Mouse (Mus musculus) kidney, adult 11 months (tissue): Measurements from ENCODE around the gene Izumo4.

ENCODE experiments used
- DNase-seq: peaks from one replicate; pipeline ENCODE4 v3.0.0; 2022

Izumo4 gene

GRCm38 (mm10) chr10:80701721-80702535 is at the start of gene Izumo4, which contains the start of gene Mob3a:
TSS of gene Izumo4 (plus strand) at chr10:80702184.
TSS of gene Mob3a (minus strand) at chr10:80701977.
- peak; percentile 100 for DNase-seq

- no peak for DNase-seq
Measured at GRCm38 (mm10) chr10:80653156-80653720, 48.7 kb upstream of the Izumo4 start.

GRCm38 (mm10) chr10:80654866-80655265 is 47.1 kb upstream of the Izumo4 start:
- no peak for DNase-seq

GRCm38 (mm10) chr10:80655406-80656129 is 46.4 kb upstream of the Izumo4 start:
- no peak for DNase-seq

- peak; percentile 95 for DNase-seq
Measured at GRCm38 (mm10) chr10:80656130-80656862, 45.7 kb upstream of the Izumo4 start.

- DNase-seq: peak; percentile 54
Measured at GRCm38 (mm10) chr10:80656863-80657623, 44.9 kb upstream of the Izumo4 start, which contains the start of gene Btbd2. TSS of gene Btbd2 (minus strand) at chr10:80657071.

GRCm38 (mm10) chr10:80658194-80658840 is 43.7 kb upstream of the Izumo4 start:
- no peak for DNase-seq

- DNase-seq: peak; percentile 50
Measured at GRCm38 (mm10) chr10:80658841-80659202, 43.2 kb upstream of the Izumo4 start.

- DNase-seq: peak; percentile 65
Measured at GRCm38 (mm10) chr10:80659213-80659612, 42.8 kb upstream of the Izumo4 start.

- peak; percentile 79 for DNase-seq
Measured at GRCm38 (mm10) chr10:80661149-80661548, 40.8 kb upstream of the Izumo4 start.

GRCm38 (mm10) chr10:80663485-80664196 is 38.3 kb upstream of the Izumo4 start:
- no peak for DNase-seq

GRCm38 (mm10) chr10:80664197-80665015 is 37.6 kb upstream of the Izumo4 start:
- peak; percentile 97 for DNase-seq

- DNase-seq: peak; percentile 86
Measured at GRCm38 (mm10) chr10:80665016-80665380, 37.0 kb upstream of the Izumo4 start.

- peak; percentile 53 for DNase-seq
Measured at GRCm38 (mm10) chr10:80665459-80665858, 36.5 kb upstream of the Izumo4 start.

- DNase-seq: peak; percentile 57
Measured at GRCm38 (mm10) chr10:80665981-80666733, 35.8 kb upstream of the Izumo4 start.

- DNase-seq: no peak
Measured at GRCm38 (mm10) chr10:80666837-80667412, 35.1 kb upstream of the Izumo4 start.

- peak; percentile 85 for DNase-seq
Measured at GRCm38 (mm10) chr10:80668614-80669013, 33.4 kb upstream of the Izumo4 start.

GRCm38 (mm10) chr10:80669018-80669417 is 33.0 kb upstream of the Izumo4 start:
- DNase-seq: no peak
